Mouse (Mus musculus) retina, postnatal 1 day (tissue): ENCODE measurements at regions not wholly inside any gene's neighbourhood (a gene's known extent, or its start where the extent isn't known, plus 50 kb on each side); places are given as distances from the start of the nearest gene placed in this dataset.

Experiments
- DNase-seq: peaks from one replicate; pipeline ENCODE4 v3.0.0-alpha.2; 2012

DNA sequence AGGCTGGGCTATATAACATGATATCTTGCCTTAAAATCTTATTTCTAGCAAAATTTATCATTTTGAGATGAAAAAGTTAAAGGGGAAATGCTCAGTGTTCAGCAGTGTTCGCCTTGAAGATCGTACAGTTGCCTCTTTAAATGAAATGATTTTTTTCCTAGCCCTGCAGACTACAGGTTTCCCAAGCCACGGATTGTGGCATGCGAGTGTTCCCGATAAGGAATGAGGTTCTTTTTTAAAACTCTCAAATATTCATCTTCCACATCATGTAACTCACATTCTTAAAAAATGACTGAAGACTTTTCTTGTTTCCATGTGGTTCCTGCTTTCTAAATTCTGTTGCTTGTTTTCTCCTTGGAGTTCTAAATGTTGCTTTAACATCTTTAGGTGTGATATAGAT is 566.0 kb downstream of the Gm43517 start:
- DNase-seq = no peak

DNA sequence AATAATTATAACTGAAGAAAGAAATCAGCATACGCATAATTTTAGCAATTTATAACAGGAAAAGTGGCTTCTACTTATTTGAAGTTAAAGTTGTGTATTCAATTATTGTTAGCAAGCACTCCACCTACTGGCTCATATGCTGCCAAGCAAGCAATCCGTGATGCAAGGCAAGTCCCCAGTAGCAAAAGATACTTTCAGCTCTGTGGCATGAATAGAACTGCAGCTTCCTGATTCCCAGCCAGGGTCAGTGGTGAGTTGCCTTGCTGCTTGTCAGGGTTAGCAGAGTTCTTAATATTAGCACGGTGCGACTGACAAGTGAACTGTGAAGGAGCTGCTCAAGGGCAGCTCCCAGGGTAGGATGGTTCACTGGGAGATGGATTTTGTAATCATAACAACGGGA is 566.8 kb downstream of the Gm43517 start:
- peak; percentile 23 for DNase-seq

DNA sequence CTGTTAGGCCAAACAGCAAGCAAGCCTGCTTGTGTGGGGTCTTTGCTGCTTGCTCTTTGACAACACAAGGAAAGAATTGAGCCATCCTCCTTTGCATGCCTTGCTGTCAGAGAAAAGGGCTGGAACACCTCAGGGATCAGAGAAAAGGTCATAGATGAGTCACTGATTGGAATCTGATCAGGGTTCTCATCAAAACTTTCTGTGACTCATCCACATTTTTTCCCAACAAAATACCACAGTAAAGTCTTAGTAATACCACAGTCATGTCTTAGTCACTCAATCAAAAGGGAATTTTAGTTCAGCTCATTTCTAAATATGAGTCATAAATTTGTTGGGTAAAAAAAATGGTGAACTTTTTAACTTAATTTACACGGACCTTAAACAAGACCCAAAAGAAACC is 583.1 kb downstream of the Gm43517 start:
- no peak for DNase-seq

- no peak for DNase-seq
These were observed 584.6 kb downstream of the Gm43517 start for GRCm38 (mm10) chr12:49969546-49969945.

- DNase-seq = peak; percentile 91
These were observed 589.8 kb downstream of the Gm43517 start for GRCm38 (mm10) chr12:49974591-49975323.

DNA sequence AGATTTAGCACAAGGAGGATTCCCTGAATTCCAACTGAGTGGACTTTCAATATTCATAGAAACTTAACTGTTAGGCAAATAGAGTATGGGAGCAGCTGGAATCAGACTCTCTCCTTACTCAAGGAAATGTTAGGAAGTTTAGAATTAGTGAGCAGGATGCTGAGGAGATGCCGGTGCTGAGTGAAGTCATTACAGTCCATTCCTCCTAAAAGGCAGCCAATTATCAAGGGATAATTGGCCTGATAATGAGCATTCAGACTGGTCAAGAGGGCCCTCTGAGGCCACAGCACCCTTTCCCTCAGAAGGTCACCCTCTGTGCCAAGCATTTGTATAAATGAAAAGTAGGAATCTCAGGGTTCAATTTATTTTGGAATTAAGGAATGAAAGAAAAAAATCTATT is 590.6 kb downstream of the Gm43517 start:
- DNase-seq = peak; percentile 7

DNA sequence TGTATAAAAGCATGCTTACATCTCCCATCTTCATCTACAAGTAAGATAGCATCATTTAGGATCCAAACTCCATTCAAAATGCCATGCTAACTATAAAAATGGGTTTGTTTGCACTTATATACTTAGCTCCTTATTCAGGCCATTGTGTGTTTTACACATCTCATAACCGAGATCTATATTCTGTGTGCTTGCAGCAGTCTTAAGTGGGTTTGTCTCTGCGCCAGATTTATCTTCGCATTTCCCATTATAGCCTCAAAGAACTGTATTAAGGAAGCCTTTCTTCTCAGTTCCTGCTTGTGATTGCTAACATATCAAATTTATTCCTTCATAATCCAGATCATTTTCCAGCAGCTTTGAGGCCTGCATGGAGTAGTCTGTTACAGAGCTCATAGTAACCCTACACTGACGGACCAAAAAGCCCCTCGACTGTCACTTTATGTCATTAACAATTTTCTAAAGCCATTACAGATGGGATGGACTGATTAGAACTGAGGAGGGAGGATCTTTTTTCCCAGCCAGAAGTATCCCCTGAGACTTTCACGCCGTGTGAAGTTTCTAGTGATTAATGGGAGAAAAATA is 607.6 kb downstream of the Gm43517 start:
- DNase-seq = no peak

DNA sequence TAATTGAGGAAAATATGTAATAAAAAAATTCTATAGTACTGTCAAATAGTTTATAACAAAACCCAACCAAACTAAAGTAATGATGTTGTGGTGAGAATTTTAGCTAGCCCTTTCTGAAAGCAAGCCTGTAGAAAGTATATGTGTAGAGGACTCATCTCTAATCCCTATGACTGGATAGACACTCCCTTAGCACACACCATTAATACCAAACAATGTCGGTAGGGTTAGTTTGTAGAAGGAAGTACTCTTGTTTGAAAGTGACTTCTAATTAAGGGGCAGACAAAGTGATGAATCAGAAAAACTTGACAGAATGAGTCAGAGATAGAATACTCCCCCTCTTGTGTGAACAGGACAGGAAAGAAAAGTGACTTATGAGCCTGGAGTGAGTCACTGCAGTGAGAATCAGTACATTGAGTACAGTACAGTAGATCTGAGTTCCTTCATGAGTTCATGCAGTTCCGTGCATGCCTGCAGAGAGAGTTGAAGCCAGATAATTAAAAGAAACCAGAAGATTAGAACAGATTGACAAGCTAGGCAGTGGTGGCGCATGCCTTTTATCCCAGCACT is 610.0 kb downstream of the Prkd1 start:
- DNase-seq = no peak

GRCm38 (mm10) chr12:50061286-50061685 is 587.6 kb downstream of the Prkd1 start:
- DNase-seq = no peak

DNA sequence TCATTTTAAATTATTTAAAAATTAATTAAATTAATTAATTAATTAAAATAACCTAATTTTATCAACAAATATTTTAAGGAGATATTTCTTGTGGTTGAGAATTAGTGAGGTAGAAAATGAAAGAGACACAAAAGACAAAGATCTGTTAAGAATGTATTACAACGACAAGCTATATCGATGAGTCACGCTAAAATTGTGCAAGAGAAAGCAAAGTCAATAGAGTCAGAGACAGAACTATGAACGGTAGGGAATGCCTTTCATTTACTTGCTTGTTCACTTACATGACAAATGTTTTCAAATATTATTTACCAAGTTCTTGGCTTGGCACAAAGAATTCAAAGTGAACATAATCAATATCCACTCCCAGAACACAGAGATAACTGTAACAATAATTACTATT is 582.5 kb downstream of the Prkd1 start:
- no peak for DNase-seq

DNA sequence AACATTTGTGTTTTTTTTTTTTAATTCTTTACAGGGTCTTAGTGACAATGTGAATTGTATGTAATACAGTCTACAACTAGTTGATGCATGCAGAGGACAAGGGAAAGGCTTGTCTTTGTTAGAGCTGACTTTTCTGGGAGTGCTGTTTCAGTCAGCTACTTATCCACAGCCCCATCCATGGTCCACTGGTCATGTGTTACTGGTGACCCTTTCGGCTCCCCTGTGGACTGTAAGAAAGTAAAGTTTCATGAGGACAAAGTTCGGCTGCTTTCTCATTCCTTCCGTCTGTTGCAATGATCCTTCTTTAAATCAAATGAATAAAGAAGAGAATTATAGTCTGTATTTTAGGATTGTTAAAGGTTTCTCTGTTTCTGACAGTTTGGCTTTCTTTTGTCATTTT is 577.1 kb downstream of the Prkd1 start:
- DNase-seq = no peak

- DNase-seq = no peak
These were observed 576.5 kb downstream of the Prkd1 start for GRCm38 (mm10) chr12:50072359-50072758.

- no peak for DNase-seq
These were observed 575.2 kb downstream of the Prkd1 start for GRCm38 (mm10) chr12:50073684-50074083.

GRCm38 (mm10) chr12:50081157-50081556 is 567.7 kb downstream of the Prkd1 start:
- no peak for DNase-seq

DNA sequence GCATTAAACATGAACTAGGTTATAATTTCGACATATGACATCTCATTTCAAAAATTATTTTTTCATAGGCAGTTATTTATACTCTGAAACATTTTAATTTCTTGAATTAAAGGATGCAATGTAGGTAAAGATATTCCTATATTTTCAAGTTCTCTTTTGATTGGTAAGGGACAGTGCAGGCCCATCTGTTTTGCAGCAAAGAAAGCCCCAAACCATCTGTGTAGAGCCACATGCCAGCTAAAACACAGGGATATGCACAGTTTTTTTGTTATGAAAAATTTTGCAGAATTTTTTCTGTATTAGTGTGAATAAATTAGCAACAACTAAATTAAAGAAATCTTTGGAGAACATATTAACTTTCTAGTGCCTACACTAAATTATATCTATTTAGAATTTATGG is 567.3 kb downstream of the Prkd1 start:
- DNase-seq = no peak

- DNase-seq = no peak
These were observed 564.4 kb downstream of the Prkd1 start for GRCm38 (mm10) chr12:50084517-50084916.

GRCm38 (mm10) chr12:50111246-50112044 is 537.5 kb downstream of the Prkd1 start:
- DNase-seq = no peak

GRCm38 (mm10) chr12:50112081-50112491 is 536.8 kb downstream of the Prkd1 start:
- DNase-seq = no peak

DNA sequence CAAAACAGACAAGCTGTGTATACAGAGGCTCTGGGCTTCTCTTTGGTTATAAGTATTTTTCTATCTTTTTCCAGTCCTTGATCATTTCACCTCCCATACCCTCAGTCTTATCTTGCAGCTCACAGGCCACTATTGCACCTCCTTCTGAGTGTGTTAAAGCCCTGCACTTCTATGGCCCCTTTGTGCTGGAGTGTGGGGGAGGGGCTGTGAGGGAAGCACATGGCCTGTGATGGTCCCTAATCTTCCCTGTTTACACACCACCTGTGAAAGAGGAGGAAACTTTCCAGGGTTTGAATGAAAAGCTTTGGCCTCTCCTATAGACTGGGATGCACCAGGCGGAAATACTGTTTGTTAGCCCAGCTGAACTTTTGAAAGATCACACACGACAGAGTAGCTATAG is 533.0 kb downstream of the Prkd1 start:
- no peak for DNase-seq

DNA sequence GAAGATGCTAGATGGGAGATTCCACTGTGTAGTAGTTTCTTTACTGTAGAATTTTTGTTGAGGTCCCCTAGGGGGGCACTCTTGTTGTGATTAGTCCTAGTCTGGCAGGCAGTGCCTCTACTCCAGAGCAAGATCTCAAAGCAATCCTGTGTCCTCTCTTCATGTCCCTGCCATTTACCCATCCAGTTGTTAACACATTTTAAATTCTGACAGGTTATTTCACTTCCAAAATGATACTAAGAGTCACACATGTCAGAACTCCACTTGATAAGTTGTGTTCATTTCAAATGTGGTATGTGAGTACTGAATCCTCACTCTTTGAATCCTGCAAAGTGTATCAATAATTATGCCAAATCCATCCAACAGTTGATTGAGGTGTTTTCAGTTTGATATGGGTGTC is 530.6 kb downstream of the Prkd1 start:
- DNase-seq = no peak

DNA sequence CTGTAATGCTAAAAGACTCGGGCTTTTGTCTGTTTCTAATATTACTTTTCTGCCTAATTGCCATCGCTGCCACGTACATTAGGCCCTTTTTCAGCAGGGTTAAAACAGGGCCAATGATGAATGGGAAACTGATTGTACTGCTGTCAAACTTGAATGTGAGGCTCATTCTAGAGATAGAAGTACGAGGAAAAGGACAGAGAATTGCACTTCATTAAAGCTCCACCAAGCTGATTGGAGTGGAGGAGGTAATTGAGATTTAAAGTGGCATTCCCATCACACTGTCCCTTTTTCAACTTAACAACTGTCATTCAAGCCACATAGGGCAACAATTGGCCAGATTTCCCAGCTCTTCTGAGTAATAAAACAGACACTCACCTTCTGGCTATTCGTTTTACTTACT is 526.8 kb downstream of the Prkd1 start:
- DNase-seq = peak; percentile 15

DNA sequence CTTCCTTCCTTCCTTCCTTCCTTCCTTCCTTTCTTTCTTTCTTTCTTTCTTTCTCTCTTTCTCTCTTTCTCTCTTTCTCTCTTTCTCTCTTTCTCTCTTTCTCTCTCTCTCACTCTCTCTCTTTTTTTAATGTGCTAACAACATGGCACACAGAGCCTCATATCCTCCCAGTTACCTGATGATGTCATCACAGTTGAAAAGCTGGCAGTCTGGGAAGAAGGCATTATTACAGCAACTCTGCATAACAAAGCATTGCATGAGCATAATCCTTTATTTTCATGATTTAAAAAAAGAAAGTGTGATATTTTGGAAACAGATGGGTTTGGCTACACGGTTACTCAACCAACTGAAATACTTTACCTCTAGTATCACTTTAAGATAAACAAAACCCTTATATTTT is 525.9 kb downstream of the Prkd1 start:
- DNase-seq = no peak

GRCm38 (mm10) chr12:50158143-50158542 is 490.8 kb downstream of the Prkd1 start:
- no peak for DNase-seq

DNA sequence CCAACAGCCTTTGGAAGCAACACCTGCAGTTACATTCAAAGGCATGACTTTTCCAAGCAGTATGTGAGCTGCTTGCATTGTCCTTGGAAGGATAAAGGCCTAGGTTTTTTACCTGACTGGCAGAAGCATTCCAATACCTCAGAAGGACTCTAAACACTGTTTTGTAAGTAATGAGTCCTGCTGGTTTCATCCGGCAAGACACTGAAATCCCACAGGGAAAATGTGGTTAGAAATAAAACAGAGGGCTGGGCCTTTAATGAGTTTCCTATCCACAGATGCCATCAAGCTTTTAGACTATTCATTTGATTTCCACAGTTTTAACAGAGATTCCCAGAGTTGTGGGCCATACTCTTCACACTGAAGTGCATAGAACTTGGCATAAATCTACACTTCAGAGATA is 461.6 kb downstream of the Prkd1 start:
- no peak for DNase-seq
